Mouse (Mus musculus) embryonic facial prominence, embryonic 14.5 days (tissue): ENCODE measurements around the gene Vsx1. TPM values are rescaled to one million over a fixed set of nuclear protein-coding genes. Genes with fewer than 3 reads are reported as not detected.
A peak's percentile ranks its signal among the peaks of the same experiment; 100 is the strongest.

Experiments used
- ATAC-seq: fragments of 200-750 bp; cut with Nextera tagmentation; 2 replicates; pipeline ENCODE4 v1.8.0; 2017; ENCODE audit warnings: low read depth, moderate number of reproducible peaks, moderate TSS enrichment
- DNase-seq: peaks from one replicate; pipeline ENCODE4 v3.0.0-alpha.2; 2015; ENCODE audit warnings: low spot score
- H3K27ac ChIP-seq: fragments of 300-500 bp; sonication (generic); replicated peaks from 2 replicates; pipeline ENCODE4 v1.5.1; 2014; ENCODE audit warnings: low read depth, mild to moderate bottlenecking, low read length, moderate library complexity
- H3K27me3 ChIP-seq: fragments of 300-500 bp; sonication (generic); replicated peaks from 2 replicates; pipeline ENCODE4 v1.6.1; 2014; ENCODE audit warnings: low read length; ENCODE audit not compliant: control insufficient read depth, insufficient read depth
- H3K36me3 ChIP-seq: fragments of 300-500 bp; sonication (generic); 2 replicates; pipeline ENCODE4 v1.6.1; 2014; ENCODE audit warnings: low read length, mixed read lengths; ENCODE audit not compliant: control insufficient read depth, insufficient read depth
- H3K4me1 ChIP-seq: fragments of 300-500 bp; sonication (generic); 2 replicates; pipeline ENCODE4 v1.6.1; 2014; ENCODE audit warnings: antibody characterized with exemption, low read length; ENCODE audit not compliant: control insufficient read depth, insufficient read depth
- H3K4me2 ChIP-seq: fragments of 300-500 bp; sonication (generic); 2 replicates; pipeline ENCODE4 v1.6.1; 2014; ENCODE audit warnings: low read depth, mild to moderate bottlenecking, low read length, moderate library complexity, mixed read lengths
- H3K4me3 ChIP-seq: fragments of 300-500 bp; sonication (generic); 2 replicates; pipeline ENCODE4 v1.5.1; 2014; ENCODE audit warnings: low read depth, mild to moderate bottlenecking, low read length
- H3K9ac ChIP-seq: fragments of 300-500 bp; sonication (generic); 2 replicates; pipeline ENCODE4 v1.6.1; 2014; ENCODE audit warnings: low read depth, mild to moderate bottlenecking, low read length, moderate library complexity, mixed read lengths
- H3K9me3 ChIP-seq: fragments of 300-500 bp; sonication (generic); 2 replicates; pipeline ENCODE4 v1.6.1; 2016; ENCODE audit warnings: low read length; ENCODE audit not compliant: control insufficient read depth
- WGBS: fragments of 180-500 bp; shearing (Covaris S2); extraction: QIAGEN DNeasy Blood & Tissue Kit; methylation state at CpG from one replicate; pipeline ENCODE4 v1.1.7; 2014; 5-methylcytosine and 5-hydroxymethylcytosine counted together
- polyA plus RNA-seq: library from polyadenylated mRNA; unstranded; fragments of >200 nt; fragmentation: Nextera tagmentation; extraction: Ambion mirVana; gene quantifications from 2 replicates; pipeline ENCODE4 v1.2.1, GENCODE M21; 2014

Vsx1 gene
- polyA plus RNA-seq, result not detected in 2 replicates

DNA sequence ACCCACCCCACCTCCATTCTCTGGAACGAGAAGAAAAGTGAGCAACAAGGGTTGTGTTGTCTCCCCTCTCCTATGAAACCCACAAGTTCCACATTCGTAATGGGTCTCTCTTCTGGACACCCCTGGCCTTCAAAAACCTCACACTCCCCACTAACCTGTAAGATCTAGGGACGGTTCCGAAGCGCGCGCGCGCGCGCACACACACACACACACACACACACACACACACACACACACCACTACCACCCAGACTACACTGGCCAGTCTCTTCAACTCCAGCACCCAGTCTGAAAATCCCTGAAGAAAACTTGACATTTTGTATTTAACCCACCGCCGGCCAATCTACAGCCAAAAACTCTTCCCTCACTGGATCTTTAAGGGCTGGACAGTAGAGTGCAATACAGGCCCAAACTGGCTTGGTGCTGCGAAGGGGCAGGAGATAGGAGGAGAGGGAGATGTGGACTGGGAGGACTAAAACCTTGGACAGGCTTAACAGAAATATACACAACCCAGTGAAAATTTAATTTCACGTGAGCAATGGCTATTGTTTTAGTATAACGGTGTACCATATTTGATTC, at the start of gene Vsx1:
Gene Vsx1 (minus strand): TSS at position 138 of the 578 bp plus-strand sequence.
- no peak for ATAC-seq
- WGBS, result 36% methylated on average over 16 of the region's 16 CpGs
- Histone ChIP-seq H3K27ac (no peak within 1 kb of the TSS), H3K27me3 (peaks cover 68% of the 10 kb centered on the region), H3K4me3 (peak within 1 kb of the TSS; percentile 39), H3K4me1 (no peaks in the 10 kb centered on the region), H3K9me3 (no peaks in the 10 kb centered on the region), H3K36me3 (no peaks in the 10 kb centered on the region), H3K4me2 (peak within 1 kb of the TSS; percentile 74), H3K9ac (peak within 1 kb of the TSS; percentile 46; the same call in 1 of the 2 replicates)
- no peak for DNase-seq

DNA sequence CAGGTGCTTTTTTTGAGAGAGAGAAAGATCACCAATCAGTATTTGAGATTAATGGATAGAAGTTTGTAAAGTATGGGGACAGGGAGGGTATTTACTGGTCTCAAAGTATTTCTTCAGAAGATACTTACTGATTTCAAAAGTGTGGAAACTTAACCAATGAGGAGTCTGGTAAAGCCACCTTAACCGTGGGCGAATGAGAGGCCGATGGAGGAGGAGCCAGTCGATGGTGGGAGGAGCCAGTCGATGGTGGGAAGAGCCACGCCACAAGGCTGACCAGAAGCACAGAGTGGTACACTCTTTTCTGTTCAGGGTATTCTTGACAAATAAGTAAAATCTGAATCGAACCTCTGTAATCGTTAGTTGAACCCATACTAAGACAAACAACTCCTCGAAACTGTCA, 48.7 kb upstream of the Vsx1 start:
- WGBS, result 76% methylated on average over 9 of the region's 9 CpGs
- no peaks in the 10 kb centered on the region for H3K27me3 ChIP-seq
- no peak overlapping the region for H3K27ac ChIP-seq
- H3K4me1 ChIP-seq, result no peaks in the 10 kb centered on the region
- no peak overlapping the region for H3K4me2 ChIP-seq
- H3K9ac ChIP-seq, result no peak overlapping the region
- H3K9me3 ChIP-seq, result no peaks in the 10 kb centered on the region
- ATAC-seq (no peak), DNase-seq (no peak)
- no peaks in the 10 kb centered on the region for H3K36me3 ChIP-seq
- H3K4me3 ChIP-seq, result no peak overlapping the region

GRCm38 (mm10) chr2:150735756-150736576, 46.8 kb upstream of the Vsx1 start:
- Histone ChIP-seq H3K4me2 (no peak overlapping the region), H3K9me3 (no peaks in the 10 kb centered on the region), H3K27me3 (no peaks in the 10 kb centered on the region), H3K36me3 (no peaks in the 10 kb centered on the region), H3K4me3 (no peak overlapping the region), H3K4me1 (no peaks in the 10 kb centered on the region), H3K27ac (no peak overlapping the region), H3K9ac (no peak overlapping the region)
- DNase-seq, result peak; percentile 63
- peak; percentile 90; the same call in 1 of the 2 replicates for ATAC-seq
- 54% methylated on average over 11 of the region's 11 CpGs for WGBS

DNA sequence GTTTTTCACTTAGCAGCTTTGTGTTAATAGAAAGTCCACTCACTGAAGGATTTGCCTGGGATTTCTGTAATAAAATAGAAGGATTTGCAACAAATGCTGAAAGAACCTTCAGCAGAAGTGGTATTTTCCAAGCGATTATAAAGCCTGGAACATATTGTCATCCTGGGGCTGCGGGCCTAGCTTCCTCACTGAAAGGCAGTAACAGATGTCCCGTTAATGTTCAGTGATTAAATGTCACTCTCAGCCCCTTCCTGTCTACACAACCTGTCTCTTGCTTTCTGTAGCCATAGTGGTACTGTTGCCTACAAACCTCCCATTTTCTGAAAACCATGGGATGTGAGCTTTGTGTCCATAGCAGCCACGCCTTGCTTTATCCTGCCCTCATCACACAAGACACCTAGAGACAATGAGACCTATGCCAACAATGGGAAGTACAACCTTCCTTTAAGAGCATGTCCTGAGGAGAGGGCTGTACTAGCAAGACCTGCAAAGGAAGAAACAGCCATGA, 23.1 kb upstream of the Vsx1 start:
- Histone ChIP-seq H3K4me1 (no peaks in the 10 kb centered on the region), H3K9me3 (no peaks in the 10 kb centered on the region), H3K27me3 (no peaks in the 10 kb centered on the region), H3K27ac (no peak overlapping the region), H3K4me2 (no peak overlapping the region), H3K36me3 (no peaks in the 10 kb centered on the region), H3K4me3 (no peak overlapping the region), H3K9ac (no peak overlapping the region)
- ATAC-seq, result no peak
- WGBS, result 70% methylated on average over 4 of the region's 4 CpGs
- DNase-seq, result no peak

GRCm38 (mm10) chr2:150691481-150692170, 2.5 kb upstream of the Vsx1 start:
- DNase-seq, result no peak
- 75% methylated on average over 6 of the region's 6 CpGs for WGBS
- Histone ChIP-seq H3K4me3 (no peak overlapping the region), H3K36me3 (no peaks in the 10 kb centered on the region), H3K4me2 (no peak overlapping the region), H3K27ac (no peak overlapping the region), H3K9ac (no peak overlapping the region), H3K4me1 (no peaks in the 10 kb centered on the region), H3K27me3 (peaks cover 60% of the 10 kb centered on the region), H3K9me3 (no peaks in the 10 kb centered on the region)
- ATAC-seq, result no peak

DNA sequence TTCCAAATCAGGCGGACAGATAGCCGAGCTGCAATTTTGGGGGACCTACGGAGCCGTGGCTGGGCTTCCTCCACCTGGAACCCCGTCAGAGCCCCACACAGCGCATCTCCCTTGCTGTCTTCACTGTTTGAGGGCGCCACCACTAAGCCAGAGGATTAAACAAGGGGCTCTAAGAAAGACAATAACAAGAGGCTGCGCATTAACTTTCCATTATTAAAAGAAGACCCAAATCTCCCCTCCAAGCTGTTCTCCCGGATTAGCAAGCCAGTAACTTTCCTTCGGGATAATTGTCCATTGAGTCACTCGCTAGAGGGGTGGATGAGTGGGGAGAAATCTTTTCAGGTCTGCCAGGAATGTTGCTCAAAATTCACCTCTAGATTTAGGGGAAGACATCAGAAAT, 1.1 kb upstream of the Vsx1 start:
- H3K4me3 ChIP-seq, result no peak overlapping the region
- H3K27ac ChIP-seq, result no peak overlapping the region
- no peaks in the 10 kb centered on the region for H3K36me3 ChIP-seq
- no peak for ATAC-seq
- WGBS, result 6% methylated on average over 11 of the region's 11 CpGs
- DNase-seq, result no peak
- H3K4me1 ChIP-seq, result no peaks in the 10 kb centered on the region
- no peaks in the 10 kb centered on the region for H3K9me3 ChIP-seq
- H3K27me3 ChIP-seq, result peaks cover 68% of the 10 kb centered on the region
- no peak overlapping the region for H3K4me2 ChIP-seq
- H3K9ac ChIP-seq, result no peak overlapping the region

DNA sequence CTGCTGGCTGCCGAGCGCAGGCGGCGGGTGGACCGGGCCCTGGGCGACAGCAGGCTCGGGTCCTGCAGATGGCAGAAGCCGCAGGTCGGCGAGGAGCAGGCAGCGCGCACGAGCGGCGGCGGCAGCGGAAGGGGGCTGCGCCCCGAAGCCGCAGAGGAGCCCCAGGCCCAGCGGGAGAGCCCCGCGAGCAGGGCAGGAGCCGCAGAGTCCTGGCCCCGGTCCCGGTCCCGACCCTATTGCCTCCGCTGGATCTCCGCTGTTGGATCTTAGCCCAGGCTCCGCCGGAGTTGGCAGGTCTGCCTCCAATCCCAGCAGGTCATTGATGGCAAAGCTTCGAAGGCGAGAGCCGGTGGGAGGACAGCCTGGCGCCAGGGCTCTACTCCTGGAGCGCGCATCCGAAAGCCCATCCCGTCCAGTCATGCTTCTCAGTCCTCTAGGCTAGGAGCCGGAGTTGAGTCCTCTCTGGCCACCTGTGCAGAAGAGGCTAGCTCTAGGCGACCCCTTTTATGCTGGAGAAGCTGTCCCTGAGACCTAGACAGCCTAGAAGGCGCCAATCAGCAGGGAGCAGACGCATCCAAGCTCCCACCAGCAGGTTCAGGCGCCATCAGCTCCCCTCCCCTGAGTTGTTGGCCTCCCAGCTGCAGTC, 496 bp downstream of the Vsx1 start:
- Histone ChIP-seq H3K4me3 (peak overlapping the region; percentile 39), H3K4me1 (no peaks in the 10 kb centered on the region), H3K9ac (peak overlapping the region; percentile 46; the same call in 1 of the 2 replicates), H3K4me2 (peak overlapping the region; percentile 74), H3K27me3 (peaks cover 68% of the 10 kb centered on the region), H3K27ac (no peak overlapping the region), H3K36me3 (no peaks in the 10 kb centered on the region), H3K9me3 (no peaks in the 10 kb centered on the region)
- DNase-seq (peak; percentile 46), ATAC-seq (peak; percentile 53; the same call in 1 of the 2 replicates)
- 1% methylated on average over 12 of the region's 44 CpGs for WGBS

DNA sequence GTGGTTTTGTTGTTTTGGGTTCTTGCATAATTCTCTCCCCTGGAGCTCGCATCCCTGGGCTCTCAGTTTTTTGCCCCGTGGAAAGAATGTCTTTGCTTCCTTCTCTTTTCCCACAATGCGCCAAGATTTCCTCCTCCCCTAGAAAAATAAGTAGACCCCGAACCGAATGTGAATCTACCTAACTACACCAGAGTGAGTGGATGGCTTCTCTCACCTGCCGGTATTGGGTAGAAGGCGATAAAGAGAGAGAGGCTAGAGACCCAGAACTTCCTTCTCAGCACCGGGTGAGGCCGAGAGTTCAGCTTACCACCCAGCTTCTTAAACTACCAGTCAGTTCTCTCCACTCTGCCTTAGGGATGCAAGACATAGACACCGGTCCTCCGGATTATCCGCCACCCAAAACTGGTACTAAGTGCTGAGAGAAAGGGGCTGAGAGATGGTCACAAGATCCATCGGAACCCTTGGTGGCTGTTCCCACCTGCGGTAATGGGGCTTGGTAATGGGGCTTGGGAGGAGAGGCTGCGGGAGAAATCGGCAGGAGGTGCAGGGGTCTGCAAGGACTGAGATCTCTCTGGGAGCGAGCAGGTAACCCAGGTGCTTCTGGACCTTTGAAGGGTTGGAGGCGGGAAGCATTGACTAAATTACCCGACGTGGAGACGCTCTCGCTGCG, 1.2 kb downstream of the Vsx1 start:
- WGBS, result 6% methylated on average over 16 of the region's 23 CpGs
- ATAC-seq (no peak), DNase-seq (no peak)
- Histone ChIP-seq H3K4me1 (no peaks in the 10 kb centered on the region), H3K4me2 (peak overlapping the region; percentile 74), H3K4me3 (peak overlapping the region; percentile 39), H3K9me3 (no peaks in the 10 kb centered on the region), H3K9ac (peak overlapping the region; percentile 46; the same call in 1 of the 2 replicates), H3K36me3 (no peaks in the 10 kb centered on the region), H3K27me3 (peaks cover 68% of the 10 kb centered on the region), H3K27ac (no peak overlapping the region)
